Mouse (Mus musculus) lung, postnatal 0 days (tissue): ENCODE data around the gene Nelfb.

ENCODE experiments used
- CTCF ChIP-seq: IDR thresholded peaks from 2 replicates; pipeline ENCODE4 v1.5.1; 2016; ENCODE audit warnings: antibody characterized with exemption, mild to moderate bottlenecking
- EP300 ChIP-seq: IDR thresholded peaks from 2 replicates; pipeline ENCODE4 v1.6.1; 2016; ENCODE audit warnings: antibody characterized with exemption, mild to moderate bottlenecking, control low read depth

- TF ChIP-seq CTCF (no peak; the same call in 1 of the 2 replicates), EP300 (no peak; the same call in 1 of the 2 replicates)
Observed at GRCm38 (mm10) chr2:25240723-25241437, 29.6 kb upstream of the Nelfb start.
